Mouse (Mus musculus) stomach, postnatal 0 days (tissue): ENCODE measurements around the gene Evc2.

Experiments used
- CTCF ChIP-seq: IDR thresholded peaks from 2 replicates; pipeline ENCODE4 v1.5.1; 2016; ENCODE audit warnings: antibody characterized with exemption, low read depth, mild to moderate bottlenecking, moderate library complexity
- EP300 ChIP-seq: optimal IDR thresholded peaks from 2 replicates; pipeline ENCODE3; 2016; ENCODE audit warnings: antibody characterized with exemption

- no peak for TF ChIP-seq CTCF
- no peak for TF ChIP-seq EP300
These were observed 25.0 kb downstream of the Evc2 start for GRCm38 (mm10) chr5:37363284-37363683.
